Mouse (Mus musculus) stomach, postnatal 0 days (tissue): ENCODE data around the gene Myl4. TPM values are rescaled to one million over a fixed set of nuclear protein-coding genes. Genes with fewer than 3 reads are reported as not detected.

ENCODE experiments used
- ATAC-seq: fragments of 200-750 bp; cut with Nextera tagmentation; 2 replicates; pipeline ENCODE4 v1.8.0; 2017; ENCODE audit not compliant: low FRiP score, low TSS enrichment
- DNase-seq: peaks from one replicate; pipeline ENCODE4 v3.0.0-alpha.2; 2016; ENCODE audit warnings: low spot score
- H3K27ac ChIP-seq: fragments of 300-500 bp; sonication (generic); replicated peaks from 2 replicates; pipeline ENCODE4 v1.5.1; 2014; ENCODE audit warnings: mild to moderate bottlenecking, control low read depth
- H3K27me3 ChIP-seq: fragments of 300-500 bp; sonication (generic); 2 replicates; pipeline ENCODE4 v1.6.1; 2014; ENCODE audit warnings: low read length; ENCODE audit not compliant: control insufficient read depth, insufficient read depth
- H3K36me3 ChIP-seq: fragments of 300-500 bp; sonication (generic); 2 replicates; pipeline ENCODE4 v1.6.1; 2014; ENCODE audit warnings: low read length, mixed read lengths; ENCODE audit not compliant: control insufficient read depth, insufficient read depth
- H3K4me1 ChIP-seq: fragments of 300-500 bp; sonication (generic); replicated peaks from 2 replicates; pipeline ENCODE4 v1.6.1; 2014; ENCODE audit warnings: antibody characterized with exemption; ENCODE audit not compliant: control insufficient read depth, insufficient read depth
- H3K4me2 ChIP-seq: fragments of 300-500 bp; sonication (generic); replicated peaks from 2 replicates; pipeline ENCODE4 v1.6.1; 2014; ENCODE audit warnings: low read depth, mild to moderate bottlenecking, control low read depth, moderate library complexity
- H3K4me3 ChIP-seq: fragments of 300-500 bp; sonication (generic); 2 replicates; pipeline ENCODE4 v1.5.1; 2014; ENCODE audit warnings: low read depth, low read length, control low read depth
- H3K9ac ChIP-seq: fragments of 300-500 bp; sonication (generic); 2 replicates; pipeline ENCODE4 v1.6.1; 2014; ENCODE audit warnings: mild to moderate bottlenecking, low read length, control low read depth, mixed read lengths
- H3K9me3 ChIP-seq: fragments of 300-500 bp; sonication (generic); 2 replicates; pipeline ENCODE4 v1.6.1; 2016; ENCODE audit warnings: low read length; ENCODE audit not compliant: control insufficient read depth
- CTCF ChIP-seq: IDR thresholded peaks from 2 replicates; pipeline ENCODE4 v1.5.1; 2016; ENCODE audit warnings: antibody characterized with exemption, low read depth, mild to moderate bottlenecking, moderate library complexity
- EP300 ChIP-seq: optimal IDR thresholded peaks from 2 replicates; pipeline ENCODE3; 2016; ENCODE audit warnings: antibody characterized with exemption
- WGBS: fragments of 180-500 bp; shearing (Covaris S2); extraction: QIAGEN DNeasy Blood & Tissue Kit; methylation state at CpG from one replicate; pipeline ENCODE4 v1.1.7; 2014; 5-methylcytosine and 5-hydroxymethylcytosine counted together
- polyA plus RNA-seq: library from polyadenylated mRNA; unstranded; fragments of >200 nt; fragmentation: Nextera tagmentation; extraction: Ambion mirVana; gene quantifications from 2 replicates; pipeline ENCODE4 v1.2.1, GENCODE M21; 2015

Myl4 gene
- polyA plus RNA-seq, 1 experiment from 2014 or later: 6.8 TPM

DNA sequence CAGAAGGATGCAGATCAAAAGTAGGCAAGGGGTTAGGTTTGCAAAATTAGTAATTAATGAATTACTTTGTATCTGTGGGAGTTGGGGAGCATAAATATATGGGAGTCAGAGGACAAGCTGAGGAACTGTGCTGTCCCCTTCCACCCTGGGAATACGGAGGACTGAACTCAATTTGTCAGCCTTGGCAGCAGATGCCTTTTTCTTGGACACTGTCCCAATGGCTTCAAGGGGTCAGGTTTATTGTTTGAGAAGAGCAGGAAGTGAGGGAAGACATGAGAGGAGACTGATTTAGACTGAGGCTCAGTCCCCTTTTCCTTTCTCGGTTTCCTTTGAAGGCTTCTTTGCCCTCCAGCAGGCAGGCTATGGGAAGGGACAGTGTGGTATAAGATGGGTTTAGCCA lies 22.1 kb downstream of the Myl4 start:
- 40% methylated on average over 2 of the region's 2 CpGs for whole genome bisulfite sequencing
- no peak overlapping the region for H3K4me2 ChIP-seq
- no peak overlapping the region for H3K27ac ChIP-seq
- H3K4me3 ChIP-seq: no peak overlapping the region
- DNase-seq: no peak
- ATAC-seq: no peak
- H3K27me3 ChIP-seq: no peaks in the 10 kb centered on the region
- H3K9ac ChIP-seq: no peak overlapping the region
- TF ChIP-seq EP300 (no peak), CTCF (no peak)
- no peaks in the 10 kb centered on the region for H3K9me3 ChIP-seq
- H3K36me3 ChIP-seq: no peaks in the 10 kb centered on the region
- H3K4me1 ChIP-seq: no peaks in the 10 kb centered on the region

GRCm38 (mm10) chr11:104576772-104577612 lies 26.5 kb downstream of the Myl4 start:
- TF ChIP-seq CTCF (no peak), EP300 (no peak)
- DNase-seq: no peak
- H3K4me1 ChIP-seq: no peaks in the 10 kb centered on the region
- 54% methylated on average over 10 of the region's 10 CpGs for WGBS
- no peak overlapping the region for H3K4me3 ChIP-seq
- H3K9me3 ChIP-seq: no peaks in the 10 kb centered on the region
- H3K4me2 ChIP-seq: no peak overlapping the region
- ATAC-seq: no peak
- H3K27me3 ChIP-seq: no peaks in the 10 kb centered on the region
- no peaks in the 10 kb centered on the region for H3K36me3 ChIP-seq
- no peak overlapping the region for H3K9ac ChIP-seq
- H3K27ac ChIP-seq: no peak overlapping the region

- 32% methylated on average over 5 of the region's 5 CpGs for WGBS
- ATAC-seq: no peak
- H3K36me3 ChIP-seq: no peaks in the 10 kb centered on the region
- H3K9ac ChIP-seq: no peak overlapping the region
- no peak for DNase-seq
- no peak overlapping the region for H3K4me2 ChIP-seq
- H3K27ac ChIP-seq: no peak overlapping the region
- H3K4me1 ChIP-seq: no peaks in the 10 kb centered on the region
- TF ChIP-seq EP300 (no peak), CTCF (no peak)
- H3K4me3 ChIP-seq: no peak overlapping the region
- no peaks in the 10 kb centered on the region for H3K9me3 ChIP-seq
- H3K27me3 ChIP-seq: no peaks in the 10 kb centered on the region
These were observed 27.6 kb downstream of the Myl4 start for GRCm38 (mm10) chr11:104578074-104578473.

DNA sequence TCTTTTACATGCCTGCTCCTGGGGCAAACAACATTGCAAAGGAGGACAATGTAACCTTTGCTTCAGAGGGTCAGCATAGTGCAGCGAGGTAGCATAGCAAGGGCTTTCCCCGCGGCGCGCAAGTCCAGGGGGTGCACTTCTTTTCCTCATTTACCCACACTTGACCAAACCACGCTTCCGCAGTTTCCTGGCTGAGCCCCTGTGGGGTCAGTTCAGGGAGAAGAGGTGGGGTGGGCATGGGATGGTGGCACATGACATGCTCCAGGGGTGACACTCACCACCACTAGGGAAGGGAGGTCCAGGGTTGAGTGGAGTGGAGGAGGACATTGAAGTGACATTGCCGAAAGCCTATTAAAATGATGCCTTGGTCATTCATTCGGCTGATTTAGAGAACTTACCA lies 28.6 kb downstream of the Myl4 start:
- Histone ChIP-seq H3K27me3 (no peaks in the 10 kb centered on the region), H3K9me3 (no peaks in the 10 kb centered on the region)
- WGBS: 91% methylated on average over 9 of the region's 9 CpGs

GRCm38 (mm10) chr11:104579575-104579974 lies 29.1 kb downstream of the Myl4 start:
- no peak overlapping the region for H3K4me3 ChIP-seq
- H3K4me2 ChIP-seq: no peak overlapping the region
- no peaks in the 10 kb centered on the region for H3K4me1 ChIP-seq
- 92% methylated on average over 8 of the region's 8 CpGs for WGBS
- ATAC-seq (no peak), DNase-seq (no peak)
- no peak overlapping the region for H3K27ac ChIP-seq
- no peaks in the 10 kb centered on the region for H3K36me3 ChIP-seq
- no peaks in the 10 kb centered on the region for H3K9me3 ChIP-seq
- no peaks in the 10 kb centered on the region for H3K27me3 ChIP-seq
- TF ChIP-seq EP300 (no peak), CTCF (no peak)
- H3K9ac ChIP-seq: no peak overlapping the region

More for the DNA sequence above, 28.6 kb downstream of the Myl4 start:
- Histone ChIP-seq H3K4me3 (no peak overlapping the region), H3K36me3 (no peaks in the 10 kb centered on the region), H3K9ac (no peak overlapping the region), H3K4me1 (no peaks in the 10 kb centered on the region), H3K4me2 (no peak overlapping the region), H3K27ac (no peak overlapping the region)
- ATAC-seq (no peak), DNase-seq (no peak)
- no peak for TF ChIP-seq CTCF
- no peak for TF ChIP-seq EP300

DNA sequence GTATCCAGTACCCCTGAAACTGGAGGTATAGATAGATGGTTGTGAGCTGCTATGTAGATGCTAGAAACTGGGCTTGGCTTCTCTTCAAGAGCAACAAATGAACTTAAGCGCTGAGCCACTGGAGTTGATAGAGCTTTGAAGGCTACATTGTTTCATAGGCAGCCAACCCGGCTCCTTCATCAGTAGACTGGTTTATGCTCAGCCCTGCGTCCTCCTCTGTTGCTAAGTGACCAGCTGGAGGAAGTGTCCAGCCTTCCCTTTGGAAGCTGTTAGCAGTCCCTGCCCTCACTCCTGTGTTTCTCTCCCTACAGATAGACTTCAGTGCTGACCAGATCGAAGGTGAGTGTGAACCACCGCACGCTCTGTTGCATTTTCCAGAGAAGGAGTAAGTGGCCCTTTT lies 29.6 kb downstream of the Myl4 start:
- DNase-seq: no peak
- Histone ChIP-seq H3K4me3 (no peak overlapping the region), H3K36me3 (no peaks in the 10 kb centered on the region), H3K9me3 (no peaks in the 10 kb centered on the region), H3K27me3 (no peaks in the 10 kb centered on the region), H3K4me1 (no peaks in the 10 kb centered on the region), H3K9ac (no peak overlapping the region), H3K4me2 (no peak overlapping the region), H3K27ac (no peak overlapping the region)
- TF ChIP-seq CTCF (no peak), EP300 (no peak)
- no peak for ATAC-seq
- 61% methylated on average over 6 of the region's 6 CpGs for WGBS
